Mouse (Mus musculus): ENCODE measurements around the gene Klhl42.

The Klhl42 gene

DNA sequence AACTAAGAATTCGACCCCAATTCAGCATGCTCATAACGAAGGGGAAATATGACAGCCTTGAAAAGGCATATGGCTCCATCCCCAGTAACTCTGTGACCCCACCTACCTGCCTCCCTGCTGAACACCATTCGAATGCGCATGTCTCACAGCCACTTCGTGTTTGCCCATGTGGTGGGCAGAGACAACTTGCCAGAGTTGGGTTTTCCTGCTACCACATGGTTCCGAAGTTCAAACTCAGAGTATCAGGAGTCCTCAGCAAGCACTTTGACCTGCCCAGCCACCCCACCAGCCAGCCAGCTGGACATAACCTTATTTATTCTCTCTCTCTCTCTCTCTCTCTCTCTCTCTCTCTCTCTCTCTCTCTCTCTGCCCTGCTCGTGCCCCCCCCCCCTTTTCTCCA is 3.4 kb upstream of the Klhl42 start:
- DNase-seq (ENCODE audit: low spot score), result no peak

GRCm38 (mm10) chr6:147088517-147088916 is 2.7 kb upstream of the Klhl42 start:
- no peak for DNase-seq (ENCODE audit: low spot score)

GRCm38 (mm10) chr6:147090191-147090590 is 988 bp upstream of the Klhl42 start:
- DNase-seq (ENCODE audit: low spot score), result no peak

- DNase-seq (ENCODE audit: low spot score), result no peak
Measured at GRCm38 (mm10) chr6:147092136-147092535, 957 bp downstream of the Klhl42 start.

GRCm38 (mm10) chr6:147094771-147095170 is 3.6 kb downstream of the Klhl42 start:
- no peak for DNase-seq (ENCODE audit: low spot score)

DNA sequence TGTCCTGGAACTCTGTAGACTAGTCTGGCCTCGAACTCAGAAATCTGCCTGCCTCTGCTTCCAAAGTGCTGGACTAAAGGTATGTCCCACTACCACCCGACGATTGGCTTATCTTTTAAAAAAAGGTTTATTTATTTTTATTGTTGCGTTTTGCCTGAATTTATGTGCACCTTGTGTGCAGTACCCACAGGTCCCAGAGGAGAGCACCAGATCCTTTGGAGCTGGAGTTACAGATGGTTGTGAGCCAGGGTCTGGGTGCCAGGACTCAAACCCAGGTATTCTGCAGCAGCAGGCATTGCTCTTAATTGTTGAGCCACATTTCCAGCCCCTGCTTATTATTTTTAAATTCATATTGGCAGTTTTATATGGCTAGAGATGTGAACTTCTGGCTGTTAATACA is 4.9 kb downstream of the Klhl42 start:
- no peak for DNase-seq (ENCODE audit: low spot score)

- DNase-seq (ENCODE audit: low spot score), result no peak
Measured at GRCm38 (mm10) chr6:147096934-147097333, 5.8 kb downstream of the Klhl42 start.

DNA sequence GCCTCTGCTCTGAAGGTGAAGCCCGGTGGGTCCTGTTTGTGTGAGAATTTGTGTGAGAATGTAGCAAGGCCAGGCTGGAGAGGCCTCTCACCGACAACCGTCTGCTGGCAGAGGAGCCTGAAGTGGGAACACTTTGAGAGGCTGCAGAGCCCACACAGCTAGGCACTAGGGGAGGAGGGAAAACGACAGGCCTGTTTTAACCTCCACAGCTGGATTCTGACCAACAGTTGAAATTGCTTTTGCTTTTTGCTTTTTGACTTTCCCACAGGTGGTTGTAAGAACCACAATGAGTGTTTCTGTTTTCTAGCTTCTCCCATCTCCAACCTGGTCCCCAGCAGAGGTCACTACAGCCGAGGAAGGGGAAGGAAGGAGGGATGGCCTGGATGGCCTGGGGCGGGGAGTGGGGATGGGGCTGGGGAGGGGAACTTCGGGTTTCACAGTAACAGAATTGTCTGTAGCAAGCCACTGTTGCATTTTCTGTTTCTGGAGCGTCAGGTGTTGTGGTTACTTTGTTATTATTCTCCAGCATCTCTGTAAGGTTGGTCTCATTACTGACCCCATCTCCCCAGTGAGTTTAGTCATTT is 6.3 kb downstream of the Klhl42 start:
- no peak for DNase-seq (ENCODE audit: low spot score)

DNA sequence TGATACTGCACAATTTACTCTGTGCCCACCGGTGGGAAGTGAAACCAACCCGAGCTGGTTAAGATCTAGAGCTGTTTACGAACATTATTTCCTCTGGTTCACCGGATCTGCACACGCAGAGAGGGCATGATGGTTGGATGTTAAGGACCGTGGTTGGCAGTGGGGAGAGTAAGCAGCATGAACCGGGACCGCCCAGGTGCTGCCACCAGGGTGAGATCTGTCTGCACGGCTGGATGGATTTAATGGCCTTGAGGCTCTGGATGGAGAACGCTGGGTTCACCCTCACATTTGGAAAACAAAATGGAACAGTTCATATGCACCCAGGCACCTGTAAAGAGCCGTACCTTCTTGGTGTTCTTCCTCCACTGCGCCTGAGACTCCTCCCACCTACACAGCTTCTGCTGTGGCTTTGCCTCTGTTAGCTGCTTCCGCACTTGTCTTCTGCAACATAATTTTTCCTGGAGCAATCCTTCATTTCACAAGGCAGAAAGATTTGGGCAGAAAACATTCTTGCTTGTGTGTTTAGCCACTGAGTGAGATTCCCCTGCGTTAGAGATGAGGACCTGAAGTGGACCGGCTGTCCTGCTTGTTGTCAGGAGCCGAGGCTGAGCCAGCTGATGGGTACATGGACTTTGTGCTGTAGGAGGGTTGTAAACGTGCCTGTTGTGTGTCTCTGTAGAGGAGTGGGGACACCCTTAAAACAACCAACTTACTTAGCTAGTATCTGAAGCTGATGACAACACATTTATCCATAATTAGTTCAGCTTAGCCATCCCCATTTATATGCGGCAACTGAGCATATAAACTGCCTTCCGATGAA is 8.5 kb downstream of the Klhl42 start:
- DNase-seq (ENCODE audit: low spot score), result peak; percentile 34

DNA sequence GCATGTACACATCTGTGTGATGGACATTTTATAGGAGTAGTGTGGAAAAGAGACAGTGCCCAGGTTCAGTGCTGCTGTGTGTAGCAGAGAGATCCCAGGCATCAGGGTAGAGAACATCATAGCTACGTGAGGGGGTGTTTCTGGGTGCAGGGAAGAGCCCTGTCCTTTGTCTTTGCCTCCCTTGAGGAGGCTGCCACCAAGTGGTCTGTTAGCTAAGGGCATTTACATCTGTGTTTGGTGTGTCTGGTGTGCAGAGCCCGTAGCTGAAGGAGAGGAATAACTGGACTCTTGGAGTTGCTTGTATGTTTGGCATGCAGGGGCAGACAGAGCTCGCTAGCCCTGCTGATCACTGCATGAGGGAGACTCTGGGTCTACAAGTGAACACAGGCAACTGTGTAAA is 11.1 kb downstream of the Klhl42 start:
- no peak for DNase-seq (ENCODE audit: low spot score)

GRCm38 (mm10) chr6:147105529-147105928 is 14.3 kb downstream of the Klhl42 start:
- no peak for DNase-seq (ENCODE audit: low spot score)

DNA sequence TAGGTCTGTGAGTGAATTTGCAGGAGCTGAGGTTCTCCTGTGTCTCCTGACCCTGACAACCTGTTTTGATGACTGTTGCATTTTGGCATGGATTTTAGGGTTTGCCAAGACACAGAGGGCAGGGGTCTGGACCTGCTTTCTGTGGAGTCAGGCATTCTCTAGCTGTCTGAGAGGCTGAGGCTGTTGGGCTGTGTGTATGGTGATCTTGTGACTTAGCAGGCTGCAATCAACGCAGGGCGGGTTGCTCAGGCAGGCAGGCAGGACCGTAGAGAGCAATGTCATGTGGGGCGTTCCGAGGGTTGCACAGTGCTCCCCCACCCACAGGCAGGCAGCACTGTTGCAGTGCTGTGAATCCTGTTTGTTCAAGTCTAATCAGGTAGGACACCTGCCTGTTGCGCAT is 15.5 kb downstream of the Klhl42 start:
- no peak for DNase-seq (ENCODE audit: low spot score)

GRCm38 (mm10) chr6:147109283-147109682 is 18.1 kb downstream of the Klhl42 start:
- DNase-seq (ENCODE audit: low spot score), result peak; percentile 72

DNA sequence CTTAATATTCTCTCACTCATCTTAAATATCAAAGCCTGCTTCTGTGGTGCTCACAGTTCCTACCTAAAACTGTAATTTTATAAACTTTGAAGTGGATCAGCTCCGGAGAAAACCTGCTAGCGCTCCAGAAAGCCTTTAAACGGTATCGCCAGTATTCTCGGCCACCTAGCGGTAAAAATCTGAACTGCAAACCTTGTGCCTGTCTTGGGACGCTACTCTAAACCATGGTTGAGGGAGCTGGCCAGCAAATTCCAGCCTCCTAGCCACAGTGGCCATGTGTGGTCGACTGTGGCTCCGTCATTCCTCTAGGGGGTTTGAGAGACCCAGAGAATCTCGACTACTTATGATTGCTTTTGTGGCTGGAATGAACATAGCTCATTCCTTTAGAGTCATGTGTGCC is 25.4 kb downstream of the Klhl42 start:
- peak; percentile 81 for DNase-seq (ENCODE audit: low spot score)

DNA sequence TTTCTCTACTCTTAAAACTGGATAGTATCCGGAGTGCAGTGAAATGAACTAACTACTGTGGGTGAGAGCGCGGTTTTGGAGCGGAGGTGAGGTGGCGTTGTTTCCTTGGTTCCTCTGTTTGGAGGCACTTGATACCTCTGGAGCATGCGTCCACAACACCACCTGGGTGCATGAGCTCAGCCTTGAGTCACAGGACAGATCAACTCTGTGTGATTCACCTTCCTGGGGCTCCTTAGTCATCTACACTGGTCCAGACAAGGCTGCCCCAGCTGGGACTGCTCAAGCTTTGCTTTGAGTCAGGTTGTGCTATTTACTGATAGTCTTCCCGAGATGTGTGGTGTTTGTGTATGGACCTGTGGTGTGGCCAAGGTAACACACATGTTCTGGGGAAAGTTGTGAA is 26.6 kb downstream of the Klhl42 start:
- DNase-seq (ENCODE audit: low spot score), result no peak

DNA sequence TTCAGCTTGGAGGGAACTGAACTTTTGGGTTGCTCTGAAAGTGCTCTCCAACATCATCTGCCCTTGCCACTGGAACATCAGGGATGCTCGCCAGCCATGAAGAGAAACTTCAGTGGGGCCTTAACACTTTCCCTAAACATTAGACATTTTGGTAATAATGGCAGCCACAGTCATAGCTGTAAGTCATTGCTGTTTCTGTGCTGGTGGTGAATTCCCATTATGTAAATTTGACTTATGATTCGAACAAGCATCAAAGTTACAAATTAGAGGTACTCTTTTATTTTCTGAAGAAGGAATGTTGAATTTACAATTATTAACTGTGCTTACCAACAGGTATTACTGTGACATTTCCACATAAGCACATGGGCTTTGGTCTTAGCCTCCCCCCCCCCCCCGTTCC is 27.0 kb downstream of the Klhl42 start:
- DNase-seq (ENCODE audit: low spot score), result no peak

GRCm38 (mm10) chr6:147121320-147121719 is 30.1 kb downstream of the Klhl42 start:
- DNase-seq (ENCODE audit: low spot score), result no peak

GRCm38 (mm10) chr6:147127239-147127638 is 36.1 kb downstream of the Klhl42 start:
- DNase-seq (ENCODE audit: low spot score), result no peak

GRCm38 (mm10) chr6:147138260-147138659 is 47.1 kb downstream of the Klhl42 start:
- no peak for DNase-seq (ENCODE audit: low spot score)

DNA sequence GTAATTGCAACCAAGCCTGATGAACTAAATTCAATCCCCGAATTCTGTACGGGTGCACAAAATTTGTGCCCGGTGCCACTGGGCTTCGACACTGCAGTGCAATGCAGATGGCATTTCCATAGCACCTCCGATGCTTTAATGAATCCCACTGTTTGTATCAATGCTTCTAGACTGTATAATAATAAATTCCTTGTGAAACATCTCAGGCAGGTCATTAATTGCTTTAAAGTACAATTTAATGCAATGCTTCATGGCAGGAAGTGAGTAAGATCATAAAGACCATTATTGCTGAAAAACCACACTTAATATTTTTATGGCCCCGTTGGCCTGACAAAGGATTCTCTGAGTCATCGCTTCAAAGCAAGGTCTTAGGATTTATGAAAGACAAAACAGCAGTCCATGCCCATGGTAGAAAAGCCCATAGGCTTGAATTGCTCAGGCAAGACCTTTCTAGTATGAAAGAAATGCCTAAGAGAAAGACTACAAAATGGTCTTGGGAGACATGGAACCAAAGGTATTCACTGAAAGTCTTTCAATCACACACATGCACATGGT is 49.5 kb downstream of the Klhl42 start:
- DNase-seq (ENCODE audit: low spot score), result no peak

DNA sequence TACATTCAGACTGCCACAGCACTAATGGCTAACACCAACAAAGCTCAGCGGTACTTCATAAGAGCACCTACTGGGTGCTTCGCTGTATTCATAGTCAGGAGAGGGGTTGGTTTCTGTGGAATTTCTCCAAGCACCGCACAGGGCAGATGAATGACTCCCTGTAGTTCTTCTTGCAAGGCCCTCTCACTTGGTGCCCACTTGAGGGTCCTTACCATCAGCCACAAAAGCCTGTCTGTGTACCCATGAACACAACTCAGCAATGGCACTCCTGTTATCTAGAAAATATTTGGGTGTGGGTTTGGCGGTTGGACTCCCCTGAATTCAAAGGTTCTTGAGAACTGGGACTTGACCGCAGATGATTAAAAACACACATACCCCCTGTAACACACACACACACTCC is 53.5 kb downstream of the Klhl42 start:
- DNase-seq (ENCODE audit: low spot score), result peak; percentile 12

- peak; percentile 47 for DNase-seq (ENCODE audit: low spot score)
Measured at GRCm38 (mm10) chr6:147145277-147145676, 54.1 kb downstream of the Klhl42 start.

DNA sequence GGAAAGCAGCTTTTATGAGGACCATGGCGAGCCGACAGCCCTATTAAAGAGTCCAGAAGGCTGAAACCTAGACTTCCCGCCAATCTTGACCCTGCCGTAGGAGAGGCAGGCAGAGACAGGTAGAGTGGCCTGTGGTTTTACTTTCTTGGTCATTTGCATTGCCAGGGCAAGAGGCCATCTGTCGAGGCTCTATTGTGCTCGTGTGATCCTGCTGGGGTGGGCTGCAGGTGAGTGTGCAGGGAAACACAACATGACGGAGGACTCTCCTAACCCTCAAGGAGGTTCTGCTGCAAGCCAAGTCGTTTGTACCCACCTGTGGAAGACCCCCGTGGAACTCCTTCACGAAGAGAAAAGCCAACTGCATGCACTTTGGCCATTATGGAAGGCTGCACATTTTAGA is 54.6 kb downstream of the Klhl42 start:
- no peak for DNase-seq (ENCODE audit: low spot score)

GRCm38 (mm10) chr6:147151069-147151468 is 59.9 kb downstream of the Klhl42 start:
- no peak for DNase-seq (ENCODE audit: low spot score)

Measured in lung, postnatal 25 days (tissue).